Mouse (Mus musculus) midbrain, embryonic 15.5 days (tissue): Measurements from ENCODE around the gene Gm13695. TPM values are rescaled to one million over a fixed set of nuclear protein-coding genes. Genes with fewer than 3 reads are reported as not detected.
"Not testable (repeated sequence)": the region's sequence is repeated elsewhere in the genome, so short reads cannot be mapped to it uniquely, and the experiment has no call there.

ENCODE experiments used
- ATAC-seq: fragments of 200-750 bp; cut with Nextera tagmentation; replicated peaks from 2 replicates; pipeline ENCODE4 v1.8.0; 2017; ENCODE audit warnings: moderate TSS enrichment
- H3K27ac ChIP-seq: fragments of 300-500 bp; sonication (generic); 2 replicates; pipeline ENCODE4 v1.5.1; 2015; ENCODE audit warnings: mild to moderate bottlenecking, inconsistent platforms
- H3K27me3 ChIP-seq: fragments of 300-500 bp; sonication (generic); replicated peaks from 2 replicates; pipeline ENCODE4 v1.6.1; 2015; ENCODE audit warnings: inconsistent platforms
- H3K36me3 ChIP-seq: fragments of 300-500 bp; sonication (generic); replicated peaks from 2 replicates; pipeline ENCODE4 v1.6.1; 2015; ENCODE audit warnings: inconsistent platforms
- H3K4me1 ChIP-seq: fragments of 300-500 bp; sonication (generic); 2 replicates; pipeline ENCODE4 v1.6.1; 2015; ENCODE audit warnings: inconsistent platforms
- H3K4me2 ChIP-seq: fragments of 300-500 bp; sonication (generic); 2 replicates; pipeline ENCODE4 v1.6.1; 2015; ENCODE audit warnings: inconsistent platforms, mild to moderate bottlenecking, moderate library complexity
- H3K4me3 ChIP-seq: fragments of 300-500 bp; sonication (generic); 2 replicates; pipeline ENCODE4 v1.5.1; 2015; ENCODE audit warnings: mild to moderate bottlenecking, inconsistent platforms
- H3K9ac ChIP-seq: fragments of 300-500 bp; sonication (generic); 2 replicates; pipeline ENCODE4 v1.6.1; 2015; ENCODE audit warnings: mild to moderate bottlenecking, inconsistent platforms
- H3K9me3 ChIP-seq: fragments of 300-500 bp; sonication (generic); 2 replicates; pipeline ENCODE4 v1.6.1; 2016; ENCODE audit warnings: inconsistent platforms
- WGBS: fragments of 180-500 bp; shearing (Covaris S2); methylation state at CpG from one replicate; pipeline ENCODE4 v1.1.7; 2015; ENCODE audit warnings: mixed read lengths; 5-methylcytosine and 5-hydroxymethylcytosine counted together
- polyA plus RNA-seq: library from polyadenylated mRNA; unstranded; fragments of >200 nt; fragmentation: Nextera tagmentation; extraction: Ambion mirVana; gene quantifications from 2 replicates; pipeline ENCODE4 v1.2.1, GENCODE M21; 2015

The Gm13695 gene
- polyA plus RNA-seq, 1 experiment from 2014 or later, result not detected

DNA sequence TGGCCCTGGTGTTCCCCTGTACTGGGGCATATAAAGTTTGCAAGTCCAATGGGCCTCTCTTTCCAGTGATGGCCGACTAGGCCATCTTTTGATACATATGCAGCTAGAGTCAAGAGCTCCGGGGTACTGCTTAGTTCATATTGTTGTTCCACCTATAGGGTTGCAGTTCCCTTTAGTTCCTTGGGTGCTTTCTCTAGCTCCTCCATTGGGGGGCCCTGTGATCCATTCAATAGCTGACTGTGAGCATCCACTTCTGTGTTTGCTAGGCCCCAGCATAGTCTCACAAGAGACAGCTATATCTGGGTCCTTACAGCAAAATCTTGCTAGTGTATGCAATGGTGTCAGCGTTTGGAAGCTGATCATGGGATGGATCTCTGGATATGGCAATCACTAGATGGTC is 27.4 kb downstream of the Gm13695 start:
- not testable (repeated sequence) for ATAC-seq, H3K4me3 ChIP-seq, H3K9me3 ChIP-seq, H3K36me3 ChIP-seq, H3K9ac ChIP-seq, H3K4me2 ChIP-seq, H3K4me1 ChIP-seq, H3K27ac ChIP-seq, H3K27me3 ChIP-seq
- WGBS, result 94% methylated on average over 2 of the region's 3 CpGs

DNA sequence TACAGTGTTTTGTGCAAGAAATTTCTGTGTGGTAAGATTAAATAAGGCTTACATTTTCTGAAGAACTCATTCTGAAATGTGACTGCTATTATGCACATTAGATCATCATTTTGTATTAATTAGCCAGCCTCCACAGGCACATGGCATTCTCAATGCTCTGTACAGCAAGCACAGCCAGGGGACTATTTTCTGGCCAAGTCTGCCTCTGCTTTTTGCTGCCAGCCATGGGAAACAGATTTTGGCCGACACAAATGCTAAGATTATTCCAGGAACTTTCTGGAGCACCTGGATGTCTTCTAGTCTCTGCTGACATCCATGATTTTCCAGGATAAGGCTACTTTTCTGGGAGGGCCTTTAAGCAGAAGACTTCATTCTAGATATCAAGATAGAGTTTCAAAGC is 41.8 kb downstream of the Gm13695 start:
- H3K9ac ChIP-seq, result no peak overlapping the region
- no peaks in the 10 kb centered on the region for H3K27me3 ChIP-seq
- ATAC-seq, result no peak
- H3K4me1 ChIP-seq, result no peaks in the 10 kb centered on the region
- H3K4me3 ChIP-seq, result no peak overlapping the region
- WGBS, result 87% methylated on average over 1 of the region's 1 CpGs
- H3K27ac ChIP-seq, result no peak overlapping the region
- no peaks in the 10 kb centered on the region for H3K9me3 ChIP-seq
- no peak overlapping the region for H3K4me2 ChIP-seq
- no peaks in the 10 kb centered on the region for H3K36me3 ChIP-seq

DNA sequence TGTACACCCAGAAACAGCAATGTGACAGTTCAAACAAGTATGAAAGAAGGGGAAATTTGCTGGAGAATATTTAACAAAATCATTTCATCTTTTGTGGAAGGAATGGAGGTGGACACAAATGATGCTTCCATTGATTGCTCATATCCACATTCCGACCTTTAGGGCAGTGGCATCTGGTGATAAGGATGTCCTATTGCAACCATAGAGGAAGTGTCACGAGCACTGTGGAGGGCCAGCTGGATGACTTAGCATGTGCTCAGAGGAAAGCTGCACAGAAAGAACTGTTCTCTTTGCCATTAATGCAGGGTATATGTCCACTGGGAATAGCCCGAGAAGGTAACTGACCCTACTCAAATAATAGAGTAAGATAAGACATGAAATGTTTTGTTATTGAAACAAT is 42.7 kb downstream of the Gm13695 start:
- no peaks in the 10 kb centered on the region for H3K27me3 ChIP-seq
- no peak overlapping the region for H3K9ac ChIP-seq
- 86% methylated on average over 3 of the region's 3 CpGs for WGBS
- H3K4me2 ChIP-seq, result no peak overlapping the region
- H3K4me3 ChIP-seq, result no peak overlapping the region
- H3K4me1 ChIP-seq, result no peaks in the 10 kb centered on the region
- no peak for ATAC-seq
- no peak overlapping the region for H3K27ac ChIP-seq
- H3K36me3 ChIP-seq, result no peaks in the 10 kb centered on the region
- H3K9me3 ChIP-seq, result no peaks in the 10 kb centered on the region

DNA sequence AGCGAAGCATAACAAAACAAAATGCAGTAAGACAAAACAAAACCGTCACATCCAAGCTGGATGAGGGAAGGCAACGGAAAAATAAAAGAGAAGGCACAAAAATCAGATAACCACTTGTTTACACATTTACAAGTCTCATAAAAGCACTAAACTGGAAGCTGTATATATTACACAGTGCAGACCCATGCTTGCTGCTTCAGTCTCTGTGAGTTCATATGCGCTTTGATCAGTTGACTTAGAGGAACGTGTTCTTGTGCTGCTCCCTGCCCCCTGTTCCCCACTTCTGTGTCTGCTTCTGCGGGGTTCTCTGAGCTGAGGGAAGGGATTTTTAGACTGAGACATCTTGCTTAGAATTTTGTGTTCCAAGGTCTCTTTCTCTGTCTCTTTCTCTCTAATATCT is 47.5 kb downstream of the Gm13695 start:
- Histone ChIP-seq H3K36me3 (no peaks in the 10 kb centered on the region), H3K9me3 (no peaks in the 10 kb centered on the region), H3K4me2 (no peak overlapping the region), H3K9ac (no peak overlapping the region), H3K4me1 (no peaks in the 10 kb centered on the region), H3K27ac (no peak overlapping the region), H3K4me3 (no peak overlapping the region), H3K27me3 (no peaks in the 10 kb centered on the region)
- WGBS, result 85% methylated on average over 6 of the region's 6 CpGs
- ATAC-seq, result no peak

DNA sequence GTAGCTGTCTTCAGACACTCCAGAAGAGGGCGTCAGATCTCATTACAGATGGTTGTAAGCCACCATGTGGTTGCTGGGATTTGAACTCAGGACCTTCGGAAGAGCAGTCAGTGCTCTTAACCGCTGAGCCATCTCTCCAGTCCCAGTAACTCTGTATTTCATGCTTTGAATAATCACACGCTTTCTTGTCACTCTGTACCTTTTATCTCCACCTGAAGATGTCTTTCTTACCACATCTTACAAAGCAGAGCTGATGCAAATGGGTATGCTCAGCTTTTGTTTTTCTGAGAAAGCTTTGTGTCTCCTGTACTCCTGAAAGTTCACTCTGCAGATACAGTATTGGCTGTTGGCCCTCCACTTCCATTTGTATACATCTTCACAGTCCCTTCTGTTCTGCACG is 49.2 kb downstream of the Gm13695 start:
- ATAC-seq, H3K9ac ChIP-seq, H3K36me3 ChIP-seq, H3K4me1 ChIP-seq, H3K4me3 ChIP-seq, H3K4me2 ChIP-seq, H3K27me3 ChIP-seq, H3K9me3 ChIP-seq, H3K27ac ChIP-seq: not testable (repeated sequence)
- WGBS, result 80% methylated on average over 5 of the region's 5 CpGs

DNA sequence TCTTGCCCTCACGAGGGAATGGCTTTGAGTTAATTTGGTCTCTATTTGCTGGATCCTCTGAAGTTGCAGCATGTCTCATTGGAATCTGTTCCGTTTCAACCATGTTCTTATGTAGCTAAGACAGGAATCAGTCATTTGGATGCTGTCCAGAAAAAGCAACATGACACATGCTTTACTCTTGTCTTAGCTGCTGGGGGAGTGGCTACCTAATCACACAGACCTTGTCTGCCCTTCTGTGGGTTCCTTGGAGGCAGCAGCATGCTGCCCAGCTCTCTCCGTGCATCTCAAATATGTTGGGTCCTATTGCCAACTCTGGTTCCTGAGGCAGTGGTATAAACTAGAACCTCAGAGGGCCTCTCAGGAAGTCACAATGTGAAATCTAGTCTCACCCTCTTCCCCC is 51.2 kb downstream of the Gm13695 start:
- H3K36me3 ChIP-seq, result no peaks in the 10 kb centered on the region
- no peaks in the 10 kb centered on the region for H3K4me1 ChIP-seq

More for the DNA sequence above, 51.2 kb downstream of the Gm13695 start:
- 86% methylated on average over 3 of the region's 3 CpGs for WGBS
- ATAC-seq, result no peak
- Histone ChIP-seq H3K9ac (no peak overlapping the region), H3K4me2 (no peak overlapping the region), H3K9me3 (no peaks in the 10 kb centered on the region), H3K27me3 (no peaks in the 10 kb centered on the region), H3K27ac (no peak overlapping the region), H3K4me3 (no peak overlapping the region)

Other genes starting within 250 kb of the Gm13695 start
- 16.1 and 16.9 TPM in 2 replicates for gene Itgav, start 242.9 kb upstream of the Gm13695 start, polyA plus RNA-seq
- gene Fam171b, start 154.7 kb upstream of the Gm13695 start, polyA plus RNA-seq, result 75.9 and 82.2 TPM in 2 replicates
- gene Zswim2, start 26.1 kb upstream of the Gm13695 start, polyA plus RNA-seq, result not detected in 2 replicates
- gene Gm13698, start 11.6 kb upstream of the Gm13695 start, polyA plus RNA-seq, result not detected in 2 replicates
- gene Gm13693, start 5.8 kb upstream of the Gm13695 start, polyA plus RNA-seq, result not detected in 2 replicates
- not detected in 2 replicates for gene Gm13696, start 5.8 kb downstream of the Gm13695 start, polyA plus RNA-seq
- gene Gm13694, start 11.6 kb downstream of the Gm13695 start, polyA plus RNA-seq, result not detected in 2 replicates
- gene Gm13697, start 17.4 kb downstream of the Gm13695 start, polyA plus RNA-seq, result not detected in 2 replicates
- gene Gm13691, start 23.2 kb downstream of the Gm13695 start, polyA plus RNA-seq, result not detected in 2 replicates